Mouse (Mus musculus) left cerebral cortex, postnatal 4 days (tissue): ENCODE measurements at regions not wholly inside any gene's neighbourhood (a gene's known extent, or its start where the extent isn't known, plus 50 kb on each side); places are given as distances from the start of the nearest gene placed in this dataset.

Experiments
- DNase-seq: peaks from one replicate; pipeline ENCODE4 v3.0.0-alpha.2; 2022
- intact Hi-C: fragments of 180-260 bp; cut with DNase I; formaldehyde crosslinking; loops from one replicate; pipeline ENCODE4 v1.15.1; 2025

GRCm38 (mm10) chr1:124730364-124730763 lies 685.0 kb upstream of the Dpp10 start:
- intact Hi-C loops: no loop called here
- no peak for DNase-seq

GRCm38 (mm10) chr1:124718065-124718464 lies 672.7 kb upstream of the Dpp10 start:
- intact Hi-C loops: no loop called here
- DNase-seq: peak; percentile 79

- no peak for DNase-seq
- intact Hi-C loops: no loop called here
Measured at GRCm38 (mm10) chr1:124706246-124706645, 660.9 kb upstream of the Dpp10 start.

- intact Hi-C loops: no loop called here
- peak; percentile 1 for DNase-seq
Measured at GRCm38 (mm10) chr1:124674420-124674819, 629.1 kb upstream of the Dpp10 start.

- intact Hi-C loops: no loop called here
- no peak for DNase-seq
Measured at GRCm38 (mm10) chr1:124652872-124653271, 607.5 kb upstream of the Dpp10 start.

GRCm38 (mm10) chr1:124652251-124652861 lies 607.0 kb upstream of the Dpp10 start:
- no peak for DNase-seq
- intact Hi-C loops: no loop called here

GRCm38 (mm10) chr1:124635246-124635768 lies 589.9 kb upstream of the Dpp10 start:
- intact Hi-C loops: no loop called here
- DNase-seq: no peak

GRCm38 (mm10) chr1:124630084-124630483 lies 584.7 kb upstream of the Dpp10 start:
- no peak for DNase-seq
- intact Hi-C loops: no loop called here

- no peak for DNase-seq
- intact Hi-C loops: no loop called here
Measured at GRCm38 (mm10) chr1:124584620-124585019, 539.3 kb upstream of the Dpp10 start.
